Mouse (Mus musculus) embryonic stem cell, embryonic (primary cell): Measurements from ENCODE around the gene Wdr31.

Source experiments
- CTCF ChIA-PET, 4 experiments: fragments of 300-600 bp in 2 of 4; fragments of 350-600 bp in 2 of 4; sonication (Branson Sonifier 250); formaldehyde crosslinking; loops; one replicate each; lab custom pipeline; 2022; ENCODE audit warnings: inconsistent platforms in 2 of 4; lab: Charles Lee
- POLR2A ChIA-PET, 4 experiments: fragments of 300-600 bp in 2 of 4; fragments of 350-600 bp in 2 of 4; sonication (Branson Sonifier 250); formaldehyde crosslinking; loops; one replicate each; lab custom pipeline; 2022; ENCODE audit warnings: antibody characterized with exemption in 4 of 4, inconsistent platforms in 1 of 4; lab: Charles Lee

Wdr31 gene

DNA sequence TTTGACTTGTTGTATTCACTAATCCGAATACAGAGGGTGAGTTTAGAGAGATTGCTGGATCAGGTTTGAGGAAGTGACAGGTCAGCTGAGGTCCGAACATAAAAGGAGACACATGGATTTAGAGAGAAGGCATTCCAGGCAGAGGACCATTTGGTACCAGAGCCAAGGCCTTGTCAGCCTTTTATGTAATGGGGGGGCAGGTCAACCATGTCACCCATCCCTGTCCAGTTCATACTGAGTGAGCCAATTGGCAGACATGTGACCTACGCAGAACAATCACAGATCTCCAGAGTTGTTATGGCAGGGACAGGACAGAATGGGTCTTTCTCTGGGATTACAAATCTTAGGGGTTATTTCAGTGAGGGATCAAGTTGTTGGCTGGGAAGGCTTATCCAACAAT, 35.3 kb upstream of the Wdr31 start:
- CTCF ChIA-PET: no interaction called here
- POLR2A ChIA-PET: interaction anchor here in 2 of 4 experiments (1.5 to 5.5 kb wide), 3 partner anchors 12 to 98 kb away, joined by 4 to 42 read pairs (median 22); partner anchors contain the start of genes Alad (in 2 of the 2), Cdc26 (in 1 of the 2) and Prpf4 (in 1 of the 2)

DNA sequence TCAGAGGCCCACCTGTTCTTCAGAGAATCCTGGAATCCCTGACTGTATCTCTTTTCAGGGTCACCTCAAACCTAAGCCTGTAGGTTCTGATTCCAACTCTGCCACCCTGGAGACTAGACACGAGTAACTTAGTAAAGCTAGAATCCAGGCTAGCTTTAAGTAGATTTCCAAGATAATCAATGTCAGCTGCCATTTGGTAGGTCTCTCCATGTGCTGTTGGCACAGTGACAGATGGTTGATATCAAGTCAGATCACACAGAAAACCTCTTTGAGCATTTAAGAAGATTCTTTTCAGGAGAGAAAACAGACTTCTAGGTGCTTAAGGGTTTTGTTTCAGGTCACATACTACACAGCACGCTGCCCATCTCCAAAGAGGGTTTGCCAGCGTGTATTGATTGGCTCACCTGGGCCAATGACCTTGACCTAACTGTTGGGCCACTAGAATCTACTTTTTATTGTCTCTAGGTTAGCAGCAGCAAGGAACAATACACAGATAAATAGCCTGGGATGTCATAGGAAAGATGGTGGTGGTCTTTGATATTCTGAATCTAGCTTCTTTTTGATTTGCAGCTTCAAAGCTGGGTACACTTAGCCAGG, 32.8 kb upstream of the Wdr31 start, which contains the start of gene Hdhd3:
TSS of gene Hdhd3 (minus strand) at position 94 of the 597 bp plus-strand sequence.
- ChIA-PET CTCF (interaction anchor here in 2 of 4 experiments (1.4 to 2.5 kb wide), 2 partner anchors 16 to 48 kb away, joined by 3 to 13 read pairs; partner anchors contain the start of gene Alad (in 1 of the 2)), POLR2A (interaction anchor here in 3 of 4 experiments (0.6 to 7.0 kb wide), 15 partner anchors 9 to 639 kb away, joined by 3 to 91 read pairs (median 10); partner anchors contain the start of genes Alad (in 3 of the 3), 4933430I17Rik (in 2 of the 3), Pole3 (in 2 of the 3) and Bspry (in 1 of the 3))

DNA sequence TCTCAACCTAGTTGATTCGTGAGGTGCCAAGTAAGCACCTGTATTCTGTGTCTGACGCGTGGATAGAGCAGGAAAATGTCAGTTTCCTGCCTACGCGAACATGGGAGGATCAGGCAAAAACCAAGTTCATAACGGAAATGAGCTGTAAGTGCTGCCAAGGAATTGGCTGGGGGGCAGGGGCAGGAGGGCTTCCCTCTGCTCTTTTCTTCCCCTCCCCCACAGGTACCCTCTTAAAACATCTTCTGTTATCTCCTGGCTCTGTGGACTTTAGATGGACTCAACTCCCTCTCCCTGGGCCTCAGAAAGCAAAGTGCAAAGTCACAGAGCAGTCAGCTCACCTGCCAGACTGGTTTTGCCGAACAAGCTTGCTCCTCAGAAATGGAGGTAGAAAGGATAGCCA, 32.3 kb upstream of the Wdr31 start:
- ChIA-PET CTCF (interaction anchor here in 3 of 4 experiments (1.2 to 2.5 kb wide), 5 partner anchors 16 to 258 kb away, joined by 3 to 13 read pairs (median 5); partner anchors contain the start of genes 4933430I17Rik (in 1 of the 3), Alad (in 1 of the 3) and Pole3 (in 1 of the 3)), POLR2A (interaction anchor here in 3 of 4 experiments (0.6 to 7.0 kb wide), 19 partner anchors 9 to 216 kb away, joined by 3 to 91 read pairs (median 8); partner anchors contain the start of genes 4933430I17Rik (in 3 of the 3), Alad (in 3 of the 3), Pole3 (in 2 of the 3) and Bspry (in 1 of the 3))

DNA sequence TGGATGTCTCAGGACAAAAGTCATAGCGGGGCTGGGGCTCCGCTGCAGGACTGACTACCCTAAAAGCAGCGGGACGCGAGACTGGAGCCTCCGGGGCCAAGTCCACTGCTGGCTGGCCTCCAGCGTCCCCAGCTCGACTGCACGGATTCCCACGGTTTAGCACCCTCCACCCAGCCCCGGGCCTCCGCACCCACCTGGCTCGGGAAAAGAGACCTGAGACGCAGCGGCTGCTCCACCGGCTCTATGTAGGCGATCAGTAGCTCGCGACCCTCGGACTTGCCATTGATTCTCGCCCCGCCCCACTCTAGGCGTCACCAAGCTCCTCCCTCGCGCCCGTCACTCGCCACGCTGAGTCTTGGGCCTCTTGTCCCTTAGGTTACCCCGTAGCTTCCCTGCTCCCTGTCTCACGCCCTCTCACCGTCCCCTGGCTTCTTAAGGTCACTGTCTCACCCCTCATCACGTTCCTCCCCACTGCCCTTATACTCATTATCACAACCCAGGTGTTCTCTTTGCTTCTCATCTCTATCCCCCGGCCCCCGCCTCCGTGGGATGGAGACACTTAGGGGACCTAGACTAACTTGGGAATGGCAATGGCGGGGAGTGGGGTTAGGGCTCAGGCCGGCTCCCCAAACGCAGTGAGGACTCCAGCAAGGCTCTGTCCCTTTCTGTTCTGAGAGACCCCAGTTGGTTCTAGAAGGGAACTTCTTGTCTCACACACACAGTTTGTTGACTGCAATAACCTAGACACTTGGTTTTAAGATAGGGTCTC, 31.5 kb upstream of the Wdr31 start:
- ChIA-PET CTCF (interaction anchor here (0.6 to 2.5 kb wide), 16 partner anchors 13 to 262 kb away, joined by 3 to 13 read pairs (median 3); partner anchors contain the start of genes 4933430I17Rik (in 1 of the 4), Alad (in 1 of the 4) and Pole3 (in 1 of the 4)), POLR2A (interaction anchor here in 3 of 4 experiments (0.6 to 7.0 kb wide), 46 partner anchors 9 to 267 kb away, joined by 3 to 91 read pairs (median 5); partner anchors contain the start of genes 4933430I17Rik (in 3 of the 3), Alad (in 3 of the 3), Bspry (in 3 of the 3) and Fkbp15 (in 3 of the 3))

DNA sequence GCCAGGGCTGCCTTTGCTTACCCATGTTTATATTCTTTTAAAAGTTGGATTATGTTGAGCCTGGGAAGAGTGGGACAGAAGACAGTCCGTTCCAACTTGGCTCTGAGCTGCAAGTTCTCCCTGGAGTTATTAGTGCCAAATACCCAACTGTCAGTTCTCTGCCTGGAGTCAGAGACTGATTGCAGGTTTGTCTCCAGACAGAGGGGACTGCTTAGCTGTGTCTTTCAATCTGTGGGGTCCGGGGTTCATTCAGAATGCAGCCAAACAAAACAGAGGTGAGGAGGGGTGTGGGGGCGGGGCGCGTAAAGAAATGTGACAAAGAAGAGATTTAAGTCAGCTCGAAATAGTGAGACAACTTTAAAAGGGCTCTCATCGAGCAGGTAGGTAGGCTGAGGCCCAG, 30.8 kb upstream of the Wdr31 start:
- CTCF ChIA-PET: interaction anchor here (0.6 to 2.5 kb wide), 15 partner anchors 14 to 262 kb away, joined by 3 to 13 read pairs (median 3); partner anchors contain the start of gene Alad (in 1 of the 4)
- POLR2A ChIA-PET: interaction anchor here in 3 of 4 experiments (0.6 to 7.0 kb wide), 46 partner anchors 8 to 268 kb away, joined by 3 to 91 read pairs (median 4); partner anchors contain the start of genes 4933430I17Rik (in 3 of the 3), Alad (in 3 of the 3), Bspry (in 3 of the 3) and Fkbp15 (in 3 of the 3)

DNA sequence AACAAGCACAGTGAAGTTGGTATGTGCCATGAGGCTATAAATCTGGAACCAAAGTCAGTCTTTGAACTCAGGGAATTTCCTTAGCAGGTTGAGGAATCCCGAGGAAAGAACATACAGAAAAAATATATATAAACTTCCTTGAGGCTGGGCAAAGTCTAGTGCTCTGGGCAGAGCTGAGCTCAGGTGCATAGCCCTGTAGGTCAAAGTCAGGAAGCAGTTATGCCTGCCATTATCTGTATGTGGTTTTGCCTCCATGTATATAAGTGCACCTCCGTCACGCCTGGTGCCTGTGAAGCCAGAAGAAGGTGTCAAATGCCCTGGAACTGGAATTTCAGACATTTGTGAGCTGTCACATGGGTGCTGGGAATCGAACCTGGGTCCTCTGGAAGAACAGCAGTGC, 30.1 kb upstream of the Wdr31 start:
- ChIA-PET CTCF (interaction anchor here in 1 of 4 experiments (1.2 to 1.6 kb wide), 3 partner anchors 14 to 21 kb away, joined by 3 to 6 read pairs (median 4); no protein-coding TSS in a partner anchor), POLR2A (interaction anchor here in 3 of 4 experiments (0.8 to 7.0 kb wide), 16 partner anchors 8 to 187 kb away, joined by 3 to 91 read pairs (median 8); partner anchors contain the start of genes Alad (in 2 of the 3), Cdc26 (in 2 of the 3), Prpf4 (in 2 of the 3) and 4933430I17Rik (in 1 of the 3))

DNA sequence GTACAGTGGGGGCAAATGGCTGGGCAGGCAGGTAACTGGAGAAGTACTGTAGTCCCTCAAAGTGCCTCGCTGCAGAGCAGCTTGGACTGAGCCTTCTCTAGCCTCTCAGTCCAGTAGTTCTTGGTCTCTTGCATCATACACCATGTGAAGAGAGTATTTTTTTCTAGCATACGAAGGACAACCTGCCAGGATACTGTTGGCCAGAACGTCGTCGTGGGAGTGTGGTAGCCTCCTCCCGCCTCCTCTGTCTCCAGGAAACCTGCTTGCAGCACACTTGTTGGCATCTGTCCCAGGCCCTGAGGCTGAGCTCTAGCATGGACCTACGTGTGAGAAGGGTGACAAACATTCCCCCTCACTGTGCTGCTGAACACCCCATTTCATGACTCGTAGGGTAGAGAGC, 26.1 kb upstream of the Wdr31 start:
- CTCF ChIA-PET: no interaction called here
- POLR2A ChIA-PET: interaction anchor here in 3 of 4 experiments (1.1 to 1.8 kb wide), 7 partner anchors 12 to 41 kb away, joined by 3 to 10 read pairs (median 3); partner anchors contain the start of genes 4933430I17Rik (in 1 of the 3), Alad (in 1 of the 3) and Pole3 (in 1 of the 3)

DNA sequence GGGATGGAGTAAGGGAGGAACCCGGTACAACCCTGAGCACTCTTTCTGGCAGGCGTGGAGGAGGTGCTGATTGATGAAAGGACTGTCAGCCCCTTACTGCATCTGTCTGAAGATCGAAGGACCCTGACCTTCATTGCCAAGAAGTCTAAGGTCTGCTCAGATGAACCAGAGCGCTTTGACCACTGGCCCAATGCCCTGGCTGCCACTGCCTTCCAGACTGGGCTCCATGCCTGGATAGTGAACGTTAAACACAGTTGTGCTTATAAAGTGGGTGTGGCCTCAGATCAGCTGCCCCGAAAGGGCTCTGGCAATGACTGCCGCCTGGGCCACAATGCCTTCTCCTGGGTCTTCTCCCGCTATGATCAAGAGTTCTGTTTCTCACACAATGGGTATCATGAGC, 25.2 kb upstream of the Wdr31 start:
- ChIA-PET CTCF (no interaction called here), POLR2A (interaction anchor here in 3 of 4 experiments (0.6 to 1.6 kb wide), 4 partner anchors 13 to 26 kb away, joined by 3 to 10 read pairs (median 4); partner anchors contain the start of gene Alad (in 1 of the 3))

DNA sequence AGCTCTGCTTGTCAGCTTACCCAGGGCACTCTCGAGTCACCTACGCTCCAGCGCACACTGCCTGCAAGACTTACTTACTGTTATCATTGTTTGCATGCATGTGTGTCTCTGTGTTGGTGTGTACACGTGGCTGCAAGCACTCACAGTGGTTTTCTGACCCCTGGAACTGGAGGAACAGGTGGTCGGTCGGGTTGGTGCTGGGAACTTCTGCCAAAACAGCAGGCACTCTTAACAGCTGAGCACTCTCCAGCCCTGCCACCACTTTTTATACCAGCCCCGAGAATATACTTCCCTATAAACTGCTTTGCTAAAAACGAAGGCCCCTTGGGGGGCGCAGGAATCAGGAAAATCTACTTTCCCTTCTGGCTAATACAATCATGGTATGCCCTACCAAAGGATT, 23.5 kb upstream of the Wdr31 start:
- CTCF ChIA-PET: interaction anchor here in 1 of 4 experiments (0.6 kb wide), 1 partner anchor 203 kb away, joined by 3 read pairs; no protein-coding TSS in a partner anchor
- POLR2A ChIA-PET: interaction anchor here in 2 of 4 experiments (0.9 to 3.2 kb wide), 5 partner anchors 8 to 30 kb away, joined by 3 to 12 read pairs (median 8); partner anchors contain the start of genes Alad (in 1 of the 2) and Hdhd3 (in 1 of the 2)

DNA sequence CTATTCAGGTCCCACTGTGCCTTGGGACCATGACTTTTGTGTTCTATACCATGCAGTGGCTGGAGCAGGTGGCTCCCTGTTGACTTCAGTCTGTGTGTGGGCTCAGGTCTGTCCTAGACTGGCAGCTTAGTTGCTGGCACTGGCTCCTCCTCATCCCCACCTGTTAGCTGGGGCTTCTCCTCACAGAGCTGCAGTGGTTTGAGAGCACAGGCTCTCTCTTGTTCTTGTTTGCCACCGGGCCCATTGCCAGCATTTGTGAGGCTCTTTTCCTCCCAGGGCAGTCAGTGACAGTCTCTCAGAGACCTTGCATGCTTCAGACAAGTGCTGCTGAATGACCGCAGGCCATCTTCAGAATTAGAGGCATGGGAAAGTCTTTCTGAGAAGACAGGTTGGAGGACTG, 22.0 kb upstream of the Wdr31 start:
- POLR2A ChIA-PET: interaction anchor here in 3 of 4 experiments (0.8 to 3.2 kb wide), 4 partner anchors 9 to 27 kb away, joined by 3 to 12 read pairs (median 4); partner anchors contain the start of genes Alad (in 1 of the 3), Bspry (in 1 of the 3) and Hdhd3 (in 1 of the 3)

DNA sequence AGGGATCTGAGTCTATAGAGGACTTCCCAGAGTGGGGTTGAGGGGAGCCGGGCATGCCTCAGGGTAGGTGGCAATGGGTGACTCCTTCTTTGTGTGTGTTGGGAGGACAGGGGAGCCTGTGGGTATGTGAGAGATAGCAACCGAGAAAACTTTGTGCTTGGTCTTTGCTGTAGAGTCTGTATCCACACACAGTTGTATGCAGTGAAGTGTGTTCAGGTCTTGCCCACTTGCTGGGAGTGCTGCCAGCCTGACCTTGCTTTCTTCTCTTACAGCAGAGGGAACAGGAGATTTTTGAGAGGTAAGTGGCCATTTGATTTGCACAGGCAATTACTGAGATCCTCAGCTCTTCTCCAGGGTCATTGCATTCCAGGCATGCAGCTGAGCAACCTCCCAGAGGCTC, 17.2 kb upstream of the Wdr31 start:
- ChIA-PET POLR2A (interaction anchor here in 1 of 4 experiments (1.2 kb wide), 1 partner anchor 14 kb away, joined by 3 read pairs; no protein-coding TSS in a partner anchor), CTCF (no interaction called here)

More for the DNA sequence above, 22.0 kb upstream of the Wdr31 start:
- CTCF ChIA-PET: interaction anchor here in 2 of 4 experiments (0.6 to 0.8 kb wide), 2 partner anchors 14 to 286 kb away, joined by 3 read pairs; no protein-coding TSS in a partner anchor

DNA sequence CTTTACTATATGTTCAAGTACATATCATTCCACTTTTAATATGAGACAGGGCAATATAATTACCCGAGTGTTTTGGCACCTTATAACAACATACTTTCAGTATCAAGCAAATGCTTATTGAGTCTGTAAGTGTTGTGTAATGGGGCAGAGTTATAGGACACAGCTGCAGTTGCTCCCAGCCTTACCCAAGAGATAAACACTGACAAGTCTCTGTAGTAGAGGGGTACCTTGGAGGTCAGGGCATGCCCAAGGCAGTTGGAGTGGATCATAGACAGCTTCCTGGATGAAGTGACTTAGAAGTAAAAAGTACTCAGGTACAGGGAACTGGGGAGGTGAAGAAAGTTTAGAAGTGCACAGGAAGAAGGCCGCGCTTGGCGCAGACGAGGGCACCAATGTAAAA, 16.5 kb upstream of the Wdr31 start:
- POLR2A ChIA-PET: interaction anchor here in 2 of 4 experiments (0.9 to 1.1 kb wide), 3 partner anchors 13 to 38 kb away, joined by 3 to 4 read pairs (median 4); partner anchors contain the start of genes 4933430I17Rik (in 1 of the 2) and Pole3 (in 1 of the 2)
- CTCF ChIA-PET: no interaction called here

DNA sequence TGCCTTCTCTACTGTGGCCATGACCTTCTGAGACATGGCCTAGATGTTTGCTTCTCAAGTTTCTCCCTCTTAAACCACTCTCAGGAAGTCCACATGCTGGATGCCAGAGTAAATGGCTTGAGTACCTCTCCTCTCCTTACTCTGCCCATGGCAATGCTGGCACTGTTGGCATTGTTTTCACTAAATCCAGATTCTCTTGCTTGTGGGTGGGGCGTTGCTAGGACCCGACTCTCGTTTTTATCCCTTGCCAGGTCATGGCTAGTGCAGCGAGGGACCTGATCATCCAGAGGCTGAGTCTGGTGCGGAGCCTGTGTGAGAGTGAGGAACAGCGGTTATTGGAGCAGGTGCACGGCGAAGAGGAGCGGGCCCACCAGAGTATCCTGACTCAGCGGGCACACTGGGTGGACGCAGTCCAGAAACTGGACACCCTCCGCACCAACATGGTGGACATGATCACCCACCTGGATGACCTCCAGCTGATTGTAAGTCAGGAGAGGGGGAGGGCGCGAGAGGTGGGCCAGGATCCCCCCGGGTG, 15.5 kb upstream of the Wdr31 start:
- ChIA-PET POLR2A (interaction anchor here in 2 of 4 experiments (0.9 to 1.1 kb wide), 4 partner anchors 14 to 126 kb away, joined by 3 to 4 read pairs (median 4); partner anchors contain the start of genes 4933430I17Rik (in 1 of the 2), Fkbp15 (in 1 of the 2), Pole3 (in 1 of the 2) and Slc31a1 (in 1 of the 2)), CTCF (no interaction called here)

DNA sequence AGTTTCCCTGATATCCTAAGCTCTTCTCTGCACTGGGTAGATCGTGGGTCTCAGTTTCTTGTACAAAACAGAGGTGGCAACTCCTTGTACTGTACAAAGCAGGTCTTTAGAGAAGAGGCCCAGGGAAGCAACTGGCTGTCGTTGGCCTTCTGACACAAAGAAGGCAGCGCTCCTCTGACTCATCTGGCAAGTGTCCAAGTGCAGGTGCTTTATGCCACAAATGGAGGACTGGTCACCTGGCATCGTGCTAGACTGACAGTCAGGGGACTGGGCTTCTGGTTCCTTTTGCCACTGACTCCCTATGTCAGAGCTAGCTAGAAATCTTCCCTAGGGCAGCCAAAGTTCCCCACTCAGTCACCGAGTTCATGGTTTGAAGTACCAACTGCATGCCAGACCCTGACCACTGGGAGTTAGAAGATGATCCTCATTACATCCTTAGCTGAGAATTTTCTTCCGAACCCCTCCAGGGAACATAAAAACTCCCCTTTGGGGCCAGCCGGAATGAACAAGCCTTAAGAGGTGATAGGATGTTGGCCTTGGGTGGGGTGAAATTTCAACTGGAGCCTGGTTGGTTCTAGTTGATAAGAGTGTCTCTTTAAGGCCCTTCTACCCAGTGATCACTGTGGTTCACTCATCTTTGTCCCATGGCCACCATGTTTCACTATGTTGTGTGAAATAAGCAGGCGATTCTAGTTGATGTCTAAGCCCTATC, 14.9 kb upstream of the Wdr31 start:
- POLR2A ChIA-PET: interaction anchor here in 3 of 4 experiments (0.7 to 1.4 kb wide), 7 partner anchors 13 to 125 kb away, joined by 3 to 6 read pairs (median 3); partner anchors contain the start of genes Fkbp15 (in 1 of the 3), Slc31a1 (in 1 of the 3) and Wdr31 (in 1 of the 3)
- CTCF ChIA-PET: no interaction called here

DNA sequence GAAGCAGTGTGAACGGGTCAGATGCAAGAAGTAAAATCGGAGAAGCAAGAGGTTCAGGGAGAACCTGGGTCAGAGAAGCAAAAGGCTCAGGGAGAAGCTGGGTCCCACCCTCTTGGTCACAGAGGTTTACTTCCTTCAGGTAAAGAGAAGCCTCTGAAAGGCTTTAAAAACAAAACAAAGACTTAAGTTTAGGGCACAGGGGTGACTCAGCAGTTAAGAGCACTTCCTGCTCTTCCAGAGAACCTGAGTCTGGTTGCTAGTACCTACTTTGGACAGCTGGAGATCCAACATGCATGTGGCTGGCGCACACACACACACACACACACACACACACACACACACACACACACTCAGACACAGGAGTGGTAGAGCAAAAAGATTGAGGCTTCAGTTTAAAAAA, 14.2 kb upstream of the Wdr31 start:
- CTCF ChIA-PET: no interaction called here
- POLR2A ChIA-PET: interaction anchor here in 3 of 4 experiments (0.7 to 1.4 kb wide), 5 partner anchors 13 to 123 kb away, joined by 3 to 6 read pairs (median 3); partner anchors contain the start of gene Wdr31 (in 1 of the 3)
